Mouse (Mus musculus): ENCODE data around the gene Tmem266.

The Tmem266 gene

DNA sequence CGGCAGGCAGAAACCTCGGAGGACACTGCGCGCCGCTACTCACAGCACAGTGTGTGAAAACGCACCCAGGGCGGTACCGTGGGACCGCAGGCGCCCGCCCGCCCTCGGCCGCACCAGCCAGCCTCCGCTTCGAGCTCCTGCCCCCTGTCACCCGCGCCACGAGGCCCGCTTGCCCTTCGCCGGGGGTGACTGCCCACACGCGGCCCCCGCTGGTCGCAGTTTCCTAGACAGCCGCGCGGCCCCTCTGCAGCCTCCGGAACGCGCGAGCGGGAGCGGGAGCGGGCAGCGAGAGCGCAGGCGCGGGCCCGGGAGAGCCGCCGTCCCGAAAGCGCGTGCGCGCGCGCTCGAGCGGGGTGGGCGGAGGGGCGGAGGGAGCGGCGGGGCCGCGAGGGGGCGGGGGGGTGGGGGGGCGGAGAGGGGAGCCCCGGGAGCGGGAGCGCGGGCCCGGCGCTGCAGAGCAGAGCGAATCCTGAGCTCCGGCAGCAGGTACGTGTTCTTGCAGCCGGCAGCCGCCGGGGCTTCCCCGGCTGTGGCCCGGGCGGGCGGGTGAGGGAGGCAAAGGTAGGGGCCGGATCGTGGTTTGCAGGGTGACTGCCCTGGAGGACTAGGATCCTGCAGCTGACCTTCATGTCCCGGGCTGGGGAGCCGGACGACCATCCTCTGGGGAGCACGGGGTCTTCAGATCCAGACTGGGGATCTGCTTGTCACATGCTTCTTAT is at the start of gene Tmem266, which contains the start of gene Nrg4:
Tmem266 (plus strand) TSS at position 399 of the 719 bp plus-strand sequence.
Nrg4 (minus strand) TSS at position 330 of the 719 bp plus-strand sequence.
- peak; percentile 73 for DNase-seq (ENCODE audit: low read depth, low spot score)

DNA sequence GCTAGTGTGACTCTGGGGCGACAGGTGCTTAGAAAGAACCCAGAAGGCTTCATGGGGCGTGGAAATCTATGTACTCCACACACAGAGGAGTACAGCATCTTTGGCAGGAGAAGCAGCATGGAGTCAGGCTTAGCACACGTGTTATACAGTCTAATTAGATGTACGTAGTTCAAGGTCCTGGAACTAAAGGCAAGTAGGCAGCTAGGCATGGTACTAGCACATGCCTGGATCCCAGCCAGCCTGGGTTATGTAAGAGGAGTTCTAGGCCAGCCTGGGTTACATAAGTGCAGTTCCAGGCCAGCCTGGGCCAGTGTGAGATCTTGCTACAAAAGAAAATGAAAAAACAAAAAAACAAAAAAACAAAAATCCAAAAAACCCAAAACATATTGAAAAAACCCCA is 49.2 kb upstream of the Tmem266 start:
- no peak for DNase-seq (ENCODE audit: low read depth, low spot score)

DNA sequence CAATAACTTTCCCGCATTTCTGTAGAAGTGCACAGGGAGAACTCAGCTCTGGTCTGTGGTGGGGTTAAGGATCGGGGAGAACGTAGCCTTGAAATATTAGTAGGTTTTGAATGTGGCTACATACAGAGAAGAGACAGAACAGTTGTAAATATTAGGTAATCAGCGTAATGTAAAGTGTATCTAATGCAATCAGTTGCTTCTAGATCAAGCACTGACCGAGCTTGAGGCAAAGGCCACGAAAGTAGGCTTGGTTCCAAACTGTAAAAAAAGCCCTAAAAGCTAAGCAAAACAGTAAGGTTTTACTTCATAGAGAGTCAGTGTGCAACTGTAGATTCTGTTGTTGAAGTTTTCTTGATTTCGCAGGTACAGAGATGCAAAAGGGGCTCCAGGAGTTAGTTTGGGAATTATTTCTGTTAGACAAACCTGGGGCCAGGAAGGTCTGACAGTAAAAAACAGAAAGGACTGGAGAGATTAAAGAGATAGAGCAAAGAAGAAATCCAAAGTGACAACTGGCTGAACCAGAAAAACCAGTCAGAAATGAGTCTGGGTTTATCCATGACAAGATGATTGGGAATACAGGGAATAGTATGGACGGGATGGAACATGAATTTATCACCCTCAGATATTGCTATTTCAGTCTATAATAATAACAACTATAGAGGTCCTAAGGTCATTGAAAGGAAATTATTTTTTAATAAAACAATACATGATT is 47.4 kb upstream of the Tmem266 start:
- no peak for DNase-seq (ENCODE audit: low read depth, low spot score)

DNA sequence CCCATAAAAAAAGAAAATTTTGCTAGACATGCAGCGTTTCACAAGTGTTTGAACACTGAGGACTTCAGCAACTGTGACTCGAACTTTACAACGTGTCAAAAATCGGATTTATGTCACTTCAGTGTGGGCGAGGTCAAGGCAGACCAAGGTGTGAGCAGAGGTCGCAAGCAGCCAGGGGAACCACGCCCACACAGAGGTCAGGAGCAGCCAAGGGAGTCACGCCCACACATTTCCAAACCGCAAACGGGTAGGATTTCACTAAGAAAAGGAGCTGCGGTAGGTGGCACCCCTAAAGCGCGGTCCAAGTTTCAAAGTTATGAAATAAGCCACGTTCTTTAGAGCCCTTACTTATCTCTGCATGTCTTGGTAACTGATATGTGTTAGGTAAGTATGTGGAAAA is 43.2 kb upstream of the Tmem266 start:
- DNase-seq (ENCODE audit: low read depth, low spot score): peak; percentile 20

DNA sequence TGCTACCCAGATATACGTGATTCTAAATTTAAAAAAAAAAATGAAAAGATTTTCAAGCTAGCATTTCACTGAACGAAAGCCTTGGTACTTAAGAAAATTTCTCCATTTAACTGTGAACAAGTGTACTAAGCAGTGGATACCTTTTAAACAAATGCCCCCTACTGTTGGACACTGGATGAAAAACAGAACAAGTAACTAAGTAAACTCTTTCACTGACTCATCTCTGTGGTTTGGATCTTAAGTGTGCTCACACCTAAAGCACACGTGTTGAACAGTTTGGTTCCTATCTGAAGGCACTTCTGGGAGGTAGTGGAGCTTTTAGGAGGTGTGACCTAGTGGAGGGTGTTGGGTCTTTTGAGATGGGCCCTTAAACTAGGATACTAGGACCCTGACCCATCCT is 41.5 kb upstream of the Tmem266 start:
- DNase-seq (ENCODE audit: low read depth, low spot score): no peak

DNA sequence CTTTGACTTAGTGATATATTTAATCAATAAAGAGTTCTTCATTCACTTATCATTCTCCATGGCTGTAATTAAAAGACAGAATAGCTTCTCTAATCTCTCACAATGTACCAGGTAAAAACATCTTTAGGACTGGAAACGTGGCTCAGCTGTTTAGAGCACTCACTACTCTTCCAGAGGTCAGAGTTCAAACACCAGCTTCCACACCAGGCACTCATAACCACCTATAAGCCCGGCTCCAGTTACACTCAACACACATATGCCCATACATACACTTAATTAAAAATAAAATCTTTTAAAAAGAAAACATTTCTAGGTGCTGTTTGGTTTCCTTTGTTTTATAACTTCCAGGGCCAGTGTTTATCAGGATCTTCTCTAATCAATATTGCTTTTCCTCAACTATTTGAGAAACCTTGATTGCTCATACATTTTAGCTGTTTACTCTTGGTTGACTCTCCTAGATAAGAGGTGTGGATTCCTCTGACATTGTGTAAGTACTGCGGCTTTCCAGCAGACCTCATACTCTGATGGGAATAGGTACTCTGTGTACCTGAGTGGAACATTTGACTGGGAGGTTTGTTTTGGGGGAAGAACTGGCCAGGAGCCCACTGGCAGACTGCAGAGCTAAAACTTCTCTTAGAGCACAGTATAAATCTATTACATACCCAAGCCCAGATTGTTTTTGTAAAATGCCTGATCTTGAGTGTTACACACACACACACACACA is 37.1 kb upstream of the Tmem266 start:
- no peak for DNase-seq (ENCODE audit: low read depth, low spot score)

DNA sequence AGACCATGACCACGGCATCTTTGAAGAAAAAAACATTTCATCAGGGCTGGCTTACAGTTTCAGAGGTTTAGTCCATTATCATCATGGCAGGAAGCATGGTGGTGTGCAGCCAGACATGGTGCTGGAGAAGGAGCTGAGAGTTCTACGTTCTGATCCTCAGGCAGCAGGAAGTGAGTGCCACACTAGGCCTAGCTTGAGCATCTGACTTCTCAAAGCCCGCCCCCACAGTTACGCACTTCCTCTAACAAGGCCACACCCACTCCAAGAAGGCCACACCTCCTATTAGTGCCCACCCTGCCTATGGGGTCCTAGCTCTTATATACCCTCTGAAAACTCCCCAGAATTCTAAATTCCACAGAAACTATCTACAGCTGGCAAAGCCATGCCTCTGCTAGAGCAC is 34.7 kb upstream of the Tmem266 start:
- no peak for DNase-seq (ENCODE audit: low read depth, low spot score)

DNA sequence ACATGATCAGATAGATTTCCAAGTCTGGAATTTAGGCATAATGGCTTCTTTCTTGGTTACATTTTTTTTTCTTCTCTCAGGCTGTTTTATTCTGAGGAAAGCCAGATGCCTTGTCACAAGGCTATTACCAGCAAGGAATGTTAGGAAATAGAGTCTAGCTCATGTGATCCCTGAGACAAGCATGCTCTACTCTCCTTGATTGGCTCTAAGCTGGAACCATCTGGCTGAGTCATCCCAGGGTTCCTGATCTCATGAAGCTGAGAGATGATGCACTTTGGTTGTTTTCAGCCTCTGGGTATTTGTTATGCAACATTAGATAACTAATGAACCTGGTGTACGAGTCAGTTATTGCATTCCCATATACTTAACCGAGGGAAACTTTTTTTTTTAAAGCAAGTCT is 30.5 kb upstream of the Tmem266 start:
- no peak for DNase-seq (ENCODE audit: low read depth, low spot score)

DNA sequence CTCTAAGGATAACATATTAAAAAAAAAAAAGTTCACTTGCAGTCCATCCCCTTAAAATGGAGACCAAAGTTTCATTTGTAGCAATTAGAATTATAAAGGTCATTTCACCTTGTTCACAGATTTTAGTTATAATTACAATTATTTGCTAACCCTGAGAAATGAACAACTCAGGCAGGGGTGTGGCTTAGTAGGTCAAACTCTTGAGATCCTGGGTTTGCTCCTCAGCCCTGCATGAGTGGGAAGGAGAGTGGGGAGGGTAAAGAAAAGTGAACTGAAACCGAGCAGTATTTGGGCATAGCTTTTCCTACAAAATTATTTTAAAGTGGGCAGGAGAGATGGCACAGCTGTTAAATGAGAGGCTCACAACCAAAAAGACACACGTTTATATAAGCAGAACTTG is 19.6 kb upstream of the Tmem266 start:
- DNase-seq (ENCODE audit: low read depth, low spot score): no peak

DNA sequence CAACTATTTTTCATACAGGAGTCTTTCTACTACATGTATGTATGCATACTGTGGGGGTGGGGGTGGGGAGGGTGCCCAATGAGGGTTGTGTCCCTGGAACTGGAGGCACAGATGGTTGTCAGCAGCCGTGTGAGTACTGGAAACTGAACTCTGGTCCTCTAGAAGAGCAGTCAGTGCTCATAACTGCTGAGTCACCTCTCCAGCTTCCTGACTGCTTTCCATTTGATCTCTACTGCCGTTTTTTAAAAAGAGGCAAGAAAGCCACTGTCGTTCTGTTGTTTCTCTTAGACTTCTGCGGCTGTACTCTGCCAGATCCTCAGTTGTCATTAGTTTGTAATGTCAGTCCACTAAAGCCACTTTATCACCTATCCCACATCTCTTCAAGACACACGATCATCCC is 19.2 kb upstream of the Tmem266 start:
- DNase-seq (ENCODE audit: low read depth, low spot score): no peak

DNA sequence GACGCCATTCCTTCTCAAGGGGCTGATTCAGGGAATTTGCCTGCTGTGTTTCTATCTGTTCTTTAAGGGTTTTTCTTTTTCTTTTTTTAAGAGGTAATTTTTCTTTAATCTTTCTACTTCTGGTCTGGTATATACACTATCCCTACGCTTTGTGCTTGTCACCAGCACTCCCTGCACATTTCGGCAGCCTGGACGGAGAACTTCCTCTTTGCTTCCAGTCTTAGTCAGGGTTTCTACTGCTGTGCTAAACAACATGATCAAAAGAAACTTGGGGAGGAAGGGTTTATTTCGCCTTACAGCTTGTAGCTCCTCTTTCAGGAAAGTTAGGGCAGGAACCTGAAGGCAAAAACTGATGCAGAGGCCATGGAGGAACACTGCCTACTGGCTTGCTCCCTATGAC is 18.3 kb upstream of the Tmem266 start:
- DNase-seq (ENCODE audit: low read depth, low spot score): no peak

DNA sequence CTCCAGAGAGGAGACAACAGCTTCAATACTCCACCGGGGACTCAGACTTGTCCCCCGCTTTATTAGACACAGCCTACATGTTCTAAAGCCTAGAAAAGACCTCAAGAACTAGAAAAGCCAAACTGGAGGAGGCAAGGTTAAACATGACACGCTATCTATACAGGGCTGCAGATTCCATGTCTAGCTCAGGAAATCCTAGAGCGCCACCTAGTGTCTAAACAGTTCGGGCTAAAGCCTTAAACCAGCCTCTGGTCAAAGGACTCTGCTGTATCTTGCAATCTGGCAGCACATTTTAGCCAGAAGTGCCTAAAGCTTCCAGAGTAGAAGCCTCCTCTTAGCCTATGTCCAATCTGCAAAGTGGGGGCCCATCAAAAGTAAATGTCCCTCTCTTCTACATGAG is 15.2 kb upstream of the Tmem266 start:
- DNase-seq (ENCODE audit: low read depth, low spot score): peak; percentile 76

DNA sequence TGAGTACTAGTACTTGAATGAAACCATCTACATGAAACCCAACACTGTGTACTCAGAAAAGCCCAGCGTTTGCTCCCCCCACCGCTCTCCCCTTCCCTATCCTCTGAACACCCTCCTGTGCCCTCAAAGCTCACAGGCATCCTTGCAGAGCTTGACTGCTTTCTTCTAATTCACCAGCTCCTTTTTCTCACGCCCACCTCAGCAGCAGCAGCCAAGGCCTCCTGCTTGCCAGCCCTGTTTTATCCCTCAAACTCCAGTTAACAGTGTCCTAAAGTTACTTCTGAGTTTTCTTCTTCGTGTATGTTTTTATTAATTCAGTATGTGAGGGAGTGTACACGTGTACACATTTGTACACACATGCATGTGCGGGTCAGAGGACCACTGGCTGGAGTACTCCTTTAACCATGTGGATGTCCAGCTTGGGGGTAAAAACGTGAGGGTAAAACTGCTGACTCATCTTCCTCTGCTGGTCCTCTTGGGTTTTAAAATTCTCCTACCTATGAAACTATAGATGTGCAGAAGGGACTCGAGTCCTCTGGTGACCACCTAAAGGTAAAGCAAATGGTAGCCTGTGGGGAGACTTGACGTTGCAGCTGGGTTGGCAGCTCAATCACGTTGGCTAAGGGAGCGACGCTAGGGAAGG is 13.0 kb upstream of the Tmem266 start:
- DNase-seq (ENCODE audit: low read depth, low spot score): no peak

DNA sequence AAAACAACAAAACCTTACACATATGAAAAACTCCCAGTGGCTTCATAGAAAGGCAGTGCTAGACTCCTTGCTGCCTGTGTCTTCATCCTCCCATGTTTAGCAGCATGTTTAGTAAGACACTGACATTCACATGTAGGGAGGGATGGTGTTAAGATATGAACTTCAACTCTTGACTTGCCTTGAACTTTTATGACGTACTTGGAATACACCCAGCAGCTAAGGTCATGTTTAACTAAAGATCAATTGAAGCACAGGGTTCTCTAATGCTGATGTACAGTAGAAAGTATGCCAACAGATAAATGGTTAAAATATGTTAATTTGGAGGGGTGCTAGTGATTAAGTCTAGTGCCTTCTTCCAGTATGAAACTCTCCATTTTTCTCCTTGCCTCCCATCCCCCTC is 4.1 kb upstream of the Tmem266 start:
- no peak for DNase-seq (ENCODE audit: low read depth, low spot score)

DNA sequence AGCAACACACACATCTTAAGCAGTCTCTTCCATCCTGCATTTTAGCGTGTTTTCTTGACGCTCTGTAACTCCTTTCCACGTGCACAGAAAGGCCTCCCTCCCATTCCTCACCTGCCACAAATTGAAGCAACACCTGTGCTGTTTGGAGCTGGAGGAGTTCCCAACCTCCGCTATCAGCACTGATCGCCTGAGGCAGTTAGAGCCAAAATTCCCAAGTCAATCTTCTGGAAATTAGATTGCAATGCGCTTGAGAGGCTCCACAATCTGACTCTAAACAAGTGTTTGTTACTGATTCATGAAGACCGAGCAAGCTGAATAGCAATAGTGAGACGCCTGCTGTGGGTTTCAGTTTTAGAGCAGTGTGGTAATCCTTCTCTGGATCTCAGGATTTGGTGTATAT is 2.6 kb upstream of the Tmem266 start:
- no peak for DNase-seq (ENCODE audit: low read depth, low spot score)

DNA sequence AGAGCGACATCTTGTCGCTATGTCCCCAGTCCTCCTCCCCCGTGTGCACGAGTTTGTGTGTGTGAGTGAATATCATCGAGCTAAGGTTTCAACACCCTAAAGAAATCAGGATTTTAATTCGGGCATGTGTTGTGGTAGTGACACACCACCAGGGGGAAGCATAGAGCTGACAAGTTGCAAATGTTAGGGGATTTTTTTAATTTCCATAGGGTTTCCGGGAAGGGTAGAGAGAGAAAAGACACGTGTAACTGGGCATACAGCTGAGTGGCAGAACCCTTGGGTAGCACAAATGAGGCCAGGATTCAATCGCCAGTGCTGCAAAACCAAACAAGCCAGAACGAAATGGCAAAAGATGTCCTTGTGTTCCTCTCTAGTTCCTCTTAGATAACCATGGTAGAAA is 2.2 kb upstream of the Tmem266 start:
- DNase-seq (ENCODE audit: low read depth, low spot score): no peak

DNA sequence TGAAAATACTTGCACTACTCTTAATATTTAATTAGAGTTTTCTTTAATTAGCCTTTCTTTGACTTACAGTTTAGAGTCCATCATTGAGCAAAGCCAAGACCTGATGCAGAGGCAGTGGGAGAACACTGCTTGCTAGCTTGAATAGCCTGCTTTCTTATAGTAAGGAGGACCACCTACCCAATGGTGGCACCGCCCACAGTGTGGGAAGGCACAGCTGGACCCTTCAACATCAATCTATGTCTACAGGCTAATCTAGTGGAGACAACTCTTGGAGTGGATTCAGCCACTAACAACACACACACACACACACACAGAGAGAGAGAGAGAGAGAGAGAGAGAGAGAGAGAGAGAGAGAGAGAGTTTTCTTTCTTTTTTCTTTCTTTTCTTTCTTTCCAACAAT is 1.7 kb upstream of the Tmem266 start:
- DNase-seq (ENCODE audit: low read depth, low spot score): no peak

DNA sequence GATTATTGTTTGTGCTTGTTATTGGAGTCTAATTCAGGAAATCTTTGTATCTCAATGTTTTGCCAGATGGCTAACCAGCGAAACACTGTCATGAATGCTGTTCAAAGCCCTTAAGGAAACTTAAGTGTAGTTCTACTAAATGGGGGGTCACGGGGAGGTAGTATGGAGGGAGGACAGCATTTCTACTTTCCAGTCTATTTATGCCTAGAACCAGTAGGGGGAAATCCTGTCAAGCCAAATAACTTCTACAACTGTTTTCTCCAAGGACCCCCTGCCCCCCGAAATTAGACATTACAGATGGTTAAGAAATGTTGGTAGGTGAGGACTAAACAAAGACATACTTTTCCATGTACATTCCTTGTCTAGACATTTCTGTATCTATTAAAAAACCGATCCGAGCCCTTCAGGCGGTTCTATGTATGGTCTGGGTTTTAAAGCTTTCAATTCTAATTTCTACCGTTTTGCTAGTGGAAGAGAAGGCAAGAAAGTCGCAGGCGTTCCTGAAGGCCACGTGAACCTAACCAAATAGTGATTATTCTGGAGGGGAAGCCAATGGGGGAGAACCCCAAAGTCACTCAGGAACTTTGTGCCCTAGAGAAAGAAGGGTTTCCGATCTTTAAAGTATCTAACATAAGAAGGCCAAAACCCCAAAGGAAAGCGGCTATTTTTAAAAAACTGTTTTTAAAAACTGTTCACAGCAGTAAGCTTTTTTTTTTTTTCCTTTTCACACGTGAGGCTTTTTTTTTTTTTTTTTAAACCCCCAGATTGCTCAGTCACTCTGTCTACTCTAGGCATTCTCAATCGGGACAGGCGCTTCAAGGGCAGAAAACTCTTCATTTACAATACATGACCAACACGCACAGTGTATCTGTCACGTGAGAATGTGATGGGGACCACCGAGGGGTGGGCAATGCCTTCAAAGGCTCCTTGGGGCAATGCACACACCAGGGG is 874 bp upstream of the Tmem266 start:
- DNase-seq (ENCODE audit: low read depth, low spot score): no peak

DNA sequence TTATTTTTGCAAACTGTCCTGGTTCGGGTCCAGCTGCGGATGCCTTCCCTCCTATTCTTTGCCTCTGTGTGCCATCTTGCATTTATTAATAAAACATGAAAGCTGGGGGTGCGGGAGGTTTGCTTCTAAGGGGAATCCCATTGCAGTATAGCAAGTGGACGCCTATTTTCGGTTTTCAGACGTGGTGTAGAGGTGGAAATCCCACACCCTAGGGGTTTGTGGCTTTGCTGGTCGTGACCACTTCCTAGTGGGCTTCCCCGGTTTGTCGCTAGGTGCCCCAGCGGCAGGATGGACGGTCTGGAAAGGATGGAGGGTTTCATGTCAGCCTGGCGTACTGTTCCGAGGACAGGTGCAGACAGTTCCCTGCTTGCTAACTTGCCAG is 512 bp downstream of the Tmem266 start:
- peak; percentile 54 for DNase-seq (ENCODE audit: low read depth, low spot score)

DNA sequence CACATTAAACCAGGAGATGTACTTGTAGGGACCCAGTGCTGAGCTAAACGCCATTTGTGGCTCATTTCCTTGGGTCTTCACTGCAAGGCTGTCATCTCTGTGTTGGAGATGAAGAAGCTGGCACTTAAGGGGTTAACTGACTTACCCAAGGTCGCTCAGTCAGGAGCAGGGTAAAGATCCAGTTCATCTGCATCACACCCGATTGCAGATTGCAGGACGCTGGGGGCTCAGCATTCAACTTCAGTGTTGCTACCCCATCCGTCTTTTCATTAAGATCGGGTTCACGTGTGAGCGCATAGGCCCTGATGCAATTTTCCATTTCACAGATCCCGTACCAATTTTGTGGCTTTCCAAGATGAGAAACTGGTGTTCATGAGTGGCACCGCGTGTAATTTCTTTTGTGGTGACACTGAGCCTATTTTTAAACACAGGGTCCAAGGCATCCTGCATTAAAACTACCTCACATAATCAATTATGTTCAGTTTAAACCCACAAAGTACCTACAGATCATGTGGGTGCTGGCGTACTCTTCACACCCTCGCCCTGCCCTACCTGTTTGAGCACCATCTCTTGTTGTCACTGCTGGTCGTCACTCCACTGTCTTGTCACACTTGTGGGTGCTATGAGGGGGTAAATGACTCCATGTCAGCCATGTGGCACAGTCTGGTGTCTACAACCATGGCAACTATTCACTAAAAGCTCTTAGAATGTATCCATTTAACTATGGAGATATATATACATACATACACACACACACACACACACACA is 1.6 kb downstream of the Tmem266 start:
- DNase-seq (ENCODE audit: low read depth, low spot score): no peak
